Comparison of ENCODE assay signal across 13 mouse cellular contexts in the genomic region with DNA sequence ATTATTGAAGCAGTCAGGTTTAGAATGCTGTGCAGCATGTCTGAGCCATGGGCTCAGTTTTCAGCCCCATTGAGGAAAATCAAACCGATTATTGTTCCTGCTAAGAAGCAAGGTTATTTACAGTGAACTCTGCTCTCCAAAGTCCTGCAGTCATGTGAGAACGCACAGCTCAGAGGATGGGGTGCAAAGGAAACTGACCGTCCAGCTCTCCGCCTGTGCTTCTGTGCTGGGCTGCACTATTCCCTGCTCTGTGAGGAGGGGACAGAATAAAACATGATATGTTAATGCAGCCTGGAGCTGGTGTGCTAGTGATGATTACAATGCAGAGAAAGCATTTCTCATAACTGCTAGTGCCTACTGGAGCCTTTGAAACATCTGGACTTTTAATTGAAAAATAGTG.
DNase-seq lines count a peak whose midpoint lies in the region; ATAC-seq and TF ChIP-seq lines count a peak whose summit lies in the region.
"Had no signal": no experiment of that assay in that cellular context is flagged by ENCODE, and none has a peak within 500 bp of the region (broad histone marks: within the 10 kb centered on the region; RNA-seq: fewer than 3 reads in every experiment).

No protein-coding gene starts in this region.

- DNase-seq in forebrain, embryonic 14.5 days (ENCODE audit: low spot score) = peak; percentile 9
- no peak for DNase-seq in forebrain, embryonic 11.5 days (ENCODE audit: low spot score)
- peak; percentile 56 for DNase-seq in brain, embryonic 14.5 days (ENCODE audit: low read depth)
- DNase-seq in heart, postnatal 25 days (ENCODE audit: low spot score) = no peak
- DNase-seq in right cerebral cortex, postnatal 14 days = no peak
- DNase-seq: cerebellum, postnatal 14 days; kidney, postnatal 4 days; liver, embryonic 13.5 days; thymus, postnatal 4 days had no signal

- no peaks in the 10 kb centered on the region for H3K9me3 ChIP-seq in forebrain, embryonic 14.5 days (replicated peaks; ENCODE audit: control insufficient read depth, low read length)
- H3K9me3 ChIP-seq in forebrain, embryonic 11.5 days (ENCODE audit: control insufficient read depth, low read length) = no peaks in the 10 kb centered on the region
- no peaks in the 10 kb centered on the region for H3K9me3 ChIP-seq in hindbrain, embryonic 16.5 days (ENCODE audit: control insufficient read depth, low read length)
- H3K9me3 ChIP-seq in midbrain, embryonic 16.5 days (replicated peaks; ENCODE audit: control insufficient read depth, low read length, poor library complexity, severe bottlenecking) = no peaks in the 10 kb centered on the region
- H3K9me3 ChIP-seq: liver, embryonic 13.5 days had no signal

- intact Hi-C loops in heart, postnatal 25 days (cut with DNase I) = no loop called here

- no peak overlapping the region for H3K4me3 ChIP-seq in forebrain, embryonic 14.5 days (ENCODE audit: low read depth, low read length)
- H3K4me3 ChIP-seq in forebrain, embryonic 11.5 days (ENCODE audit: low read depth, low read length) = no peak overlapping the region
- no peak overlapping the region for H3K4me3 ChIP-seq in hindbrain, embryonic 16.5 days (ENCODE audit: low read length)
- no peak overlapping the region for H3K4me3 ChIP-seq in midbrain, embryonic 16.5 days (ENCODE audit: low read depth, low read length)
- H3K4me3 ChIP-seq: liver, embryonic 13.5 days had no signal

- no peak for TF ChIP-seq POLR2A in brain, embryonic 14.5 days (IDR thresholded peaks at IDR 0.05; ENCODE audit: borderline replicate concordance, extremely low read depth, insufficient read depth, insufficient read length, poor library complexity, severe bottlenecking)

- no peak for ATAC-seq in forebrain, embryonic 14.5 days
- ATAC-seq in forebrain, embryonic 11.5 days (replicated peaks; ENCODE audit: low FRiP score) = no peak
- peak; percentile 69 for ATAC-seq in hindbrain, embryonic 16.5 days
- peak; percentile 58; the same call in 1 of the 2 replicates for ATAC-seq in midbrain, embryonic 16.5 days
- no peak for ATAC-seq in megakaryocyte progenitor cell, adult 5-6 weeks (replicated peaks; ENCODE audit: poor library complexity)
- ATAC-seq: Patski had no signal

- no peak overlapping the region for H3K4me2 ChIP-seq in forebrain, embryonic 14.5 days (ENCODE audit: low read length)
- H3K4me2 ChIP-seq in forebrain, embryonic 11.5 days (ENCODE audit: low read depth, low read length, severe bottlenecking) = no peak overlapping the region
- H3K4me2 ChIP-seq in hindbrain, embryonic 16.5 days (ENCODE audit: low read length) = no peak overlapping the region
- no peak overlapping the region for H3K4me2 ChIP-seq in midbrain, embryonic 16.5 days (ENCODE audit: low read length)
- H3K4me2 ChIP-seq: liver, embryonic 13.5 days had no signal

- no peaks in the 10 kb centered on the region for H3K27me3 ChIP-seq in forebrain, embryonic 14.5 days (replicated peaks; ENCODE audit: control insufficient read depth, insufficient read depth, low read length)
- no peaks in the 10 kb centered on the region for H3K27me3 ChIP-seq in forebrain, embryonic 11.5 days (ENCODE audit: control insufficient read depth, insufficient read depth, low read length)
- H3K27me3 ChIP-seq in hindbrain, embryonic 16.5 days (replicated peaks; ENCODE audit: control insufficient read depth, insufficient read depth, low read length) = no peaks in the 10 kb centered on the region
- no peaks in the 10 kb centered on the region for H3K27me3 ChIP-seq in midbrain, embryonic 16.5 days (ENCODE audit: control insufficient read depth, insufficient read depth, low read depth, low read length)
- H3K27me3 ChIP-seq: liver, embryonic 13.5 days; Patski had no signal

- peaks cover 7% of the 10 kb centered on the region for H3K4me1 ChIP-seq in forebrain, embryonic 14.5 days (ENCODE audit: control insufficient read depth, insufficient read depth, low read length)
- no peaks in the 10 kb centered on the region for H3K4me1 ChIP-seq in forebrain, embryonic 11.5 days (replicated peaks; ENCODE audit: control insufficient read depth, insufficient read depth, low read length)
- H3K4me1 ChIP-seq in hindbrain, embryonic 16.5 days (ENCODE audit: control insufficient read depth, insufficient read depth, low read depth, low read length) = peaks cover 7% of the 10 kb centered on the region
- peaks cover 14% of the 10 kb centered on the region; the same call in 1 of the 2 replicates for H3K4me1 ChIP-seq in midbrain, embryonic 16.5 days (ENCODE audit: control insufficient read depth, insufficient read depth, low read length)
- H3K4me1 ChIP-seq: liver, embryonic 13.5 days had no signal

- 33% methylated on average over 4 of the region's 4 CpGs for WGBS in forebrain, embryonic 14.5 days
- 36% methylated on average over 4 of the region's 4 CpGs for WGBS in forebrain, embryonic 11.5 days
- WGBS in hindbrain, embryonic 16.5 days = 34% methylated on average over 4 of the region's 4 CpGs
- 26% methylated on average over 4 of the region's 4 CpGs for WGBS in midbrain, embryonic 16.5 days

- no peak overlapping the region for H3K9ac ChIP-seq in forebrain, embryonic 14.5 days (ENCODE audit: low read length)
- no peak overlapping the region for H3K9ac ChIP-seq in forebrain, embryonic 11.5 days (ENCODE audit: low read length)
- H3K9ac ChIP-seq in hindbrain, embryonic 16.5 days (ENCODE audit: low read depth, low read length) = no peak overlapping the region; the same call in 1 of the 2 replicates
- H3K9ac ChIP-seq in midbrain, embryonic 16.5 days (ENCODE audit: low read depth, low read length) = no peak overlapping the region
- H3K9ac ChIP-seq: liver, embryonic 13.5 days had no signal

- no peak for TF ChIP-seq CTCF in brain, embryonic 14.5 days (IDR thresholded peaks at IDR 0.05; ENCODE audit: borderline replicate concordance, extremely low read depth, insufficient read depth, insufficient read length)

- H3K36me3 ChIP-seq in forebrain, embryonic 14.5 days (ENCODE audit: control insufficient read depth, insufficient read depth, low read length) = no peaks in the 10 kb centered on the region
- H3K36me3 ChIP-seq in forebrain, embryonic 11.5 days (ENCODE audit: control insufficient read depth, insufficient read depth, low read length) = no peaks in the 10 kb centered on the region
- H3K36me3 ChIP-seq in hindbrain, embryonic 16.5 days (ENCODE audit: control insufficient read depth, insufficient read depth, low read length) = no peaks in the 10 kb centered on the region
- H3K36me3 ChIP-seq in midbrain, embryonic 16.5 days (ENCODE audit: control insufficient read depth, insufficient read depth, low read length) = no peaks in the 10 kb centered on the region
- H3K36me3 ChIP-seq: liver, embryonic 13.5 days had no signal

- no peak overlapping the region for H3K27ac ChIP-seq in forebrain, embryonic 14.5 days (ENCODE audit: low read depth, low read length)
- no peak overlapping the region for H3K27ac ChIP-seq in forebrain, embryonic 11.5 days (ENCODE audit: low read depth, low read length)
- peak overlapping the region; percentile 42 for H3K27ac ChIP-seq in hindbrain, embryonic 16.5 days (ENCODE audit: low read depth, low read length)
- H3K27ac ChIP-seq in midbrain, embryonic 16.5 days (ENCODE audit: low read length) = peak overlapping the region; percentile 43; the same call in 1 of the 2 replicates
- H3K27ac ChIP-seq: liver, embryonic 13.5 days had no signal

Comparison
In these comparisons a context has a peak if more than half of its experiments do, and no peak if none do; other contexts are left out.
1. DNase-seq: peak in forebrain, embryonic 14.5 days (single experiment) and brain, embryonic 14.5 days (single experiment); none in forebrain, embryonic 11.5 days (single experiment), heart, postnatal 25 days (single experiment) and right cerebral cortex, postnatal 14 days (single experiment).
2. ATAC-seq: peak in hindbrain, embryonic 16.5 days (single experiment) and midbrain, embryonic 16.5 days (single experiment); none in forebrain, embryonic 14.5 days (single experiment), forebrain, embryonic 11.5 days (single experiment) and megakaryocyte progenitor cell, adult 5-6 weeks (single experiment).
3. H3K27ac ChIP-seq: peak in hindbrain, embryonic 16.5 days (single experiment) and midbrain, embryonic 16.5 days (single experiment); none in forebrain, embryonic 14.5 days (single experiment) and forebrain, embryonic 11.5 days (single experiment).